Comparison of ENCODE assay signal across 8 mouse cellular contexts in genomic region chr3:122312078-122312477, GRCm38 (mm10). TPM values are rescaled to one million over a fixed set of nuclear protein-coding genes. Genes with fewer than 3 reads are reported as not detected.
DNase-seq lines count a peak whose midpoint lies in the region; TF ChIP-seq lines count a peak whose summit lies in the region.

No protein-coding gene starts in this region.

- H3K27me3 ChIP-seq in C2C12 (ENCODE audit: control insufficient read depth, insufficient read depth, insufficient read length): no peaks in the 10 kb centered on the region

- H3K79me2 ChIP-seq in C2C12 (ENCODE audit: control insufficient read depth, insufficient read depth): no peaks in the 10 kb centered on the region

- TF ChIP-seq CTCF in C2C12 (IDR thresholded peaks at IDR 0.05; ENCODE audit: control insufficient read depth, insufficient read depth, insufficient read length): peak; percentile 73

- H3ac ChIP-seq in C2C12 (ENCODE audit: control insufficient read depth, insufficient read length, low read depth): no peak overlapping the region

- H3K79me3 ChIP-seq in C2C12 (ENCODE audit: low read depth): no peaks in the 10 kb centered on the region

- no peaks in the 10 kb centered on the region for H3K36me3 ChIP-seq in C2C12 (ENCODE audit: control insufficient read depth, insufficient read depth)

- peak; percentile 87 for DNase-seq in adrenal gland, adult 2 months
- peak; percentile 93 for DNase-seq in embryo, embryonic 10.5 days (ENCODE audit: low spot score)
- DNase-seq in gastrocnemius, postnatal 4 days (ENCODE audit: low spot score in 2 of 2): peak; percentile 72 to 81
- DNase-seq in layer of hippocampus, adult 11-12 months (ENCODE audit: low spot score): peak; percentile 86
- DNase-seq in lung, postnatal 14 days: peak; percentile 91
- peak; percentile 54 for DNase-seq in retina, adult 2 months (ENCODE audit: low read depth, low spot score)
- DNase-seq in thymus, postnatal 36 days: peak; percentile 51 to 68

- H3K4me3 ChIP-seq in C2C12 (ENCODE audit: insufficient read depth, poor library complexity, severe bottlenecking): no peak overlapping the region

TF ChIP-seq in C2C12, 6 proteins besides CTCF, POLR2A, EP300 and RAD21:
- no peak for TF ChIP-seq CEBPB (IDR thresholded peaks at IDR 0.05; ENCODE audit: low read depth)
- no peak for TF ChIP-seq MYOD1 (IDR thresholded peaks at IDR 0.05; ENCODE audit: control insufficient read depth, insufficient read length, low read depth)
- no peak for TF ChIP-seq MYOG (IDR thresholded peaks at IDR 0.05; ENCODE audit: control insufficient read depth, extremely low read depth, insufficient read length)
- TF ChIP-seq MAX (IDR thresholded peaks at IDR 0.05): peak; percentile 17
- TF ChIP-seq USF1 (IDR thresholded peaks at IDR 0.05; ENCODE audit: low read depth): no peak
- TF ChIP-seq FOSL1 (IDR thresholded peaks at IDR 0.05; ENCODE audit: insufficient read depth, low read length, poor library complexity, severe bottlenecking): no peak
TF ChIP-seq in C2C12: peak in this region for 1.

RNA-seq across cellular contexts. Expression of gene Bcar3, which starts 18.1 kb away (rescaled TPM):
- polyA plus RNA-seq in C2C12 (2012; fragmentation: generic; extraction: Trizol): 34.9 TPM
- 10 to 100 TPM; 51.6 to 63.5 TPM for total RNA-seq in adrenal gland, adult 2 months (2021)
- 108 and 128 TPM in 2 replicates for polyA plus RNA-seq in adrenal gland, adult 2 months (2012; rRNA removed)
- total RNA-seq in gastrocnemius, postnatal 4 days (2021): 10 to 100 TPM; 23.9 to 29.4 TPM

RNA-seq across cellular contexts. Expression of gene Dnttip2, which starts 37.9 kb away (rescaled TPM):
- polyA plus RNA-seq in C2C12 (2012; fragmentation: generic; extraction: Trizol): 18.7 TPM
- total RNA-seq in adrenal gland, adult 2 months (2021): 10 to 100 TPM; 35.4 to 63.5 TPM
- polyA plus RNA-seq in adrenal gland, adult 2 months (2012; rRNA removed): 1.2 and 2.1 TPM in 2 replicates
- total RNA-seq in gastrocnemius, postnatal 4 days (2021): 10 to 100 TPM; 29.2 to 31.1 TPM
